Mouse (Mus musculus) myocyte (in vitro differentiated cells): ENCODE measurements around the gene Dus1l. TPM values are rescaled to one million over a fixed set of nuclear protein-coding genes. Genes with fewer than 3 reads are reported as not detected.
A peak's percentile ranks its signal among the peaks of the same experiment; 100 is the strongest.

Experiments used
- H3K27me3 ChIP-seq: one replicate; pipeline ENCODE4 v1.6.1; 2011; ENCODE audit not compliant: control insufficient read depth, insufficient read depth, insufficient read length
- H3K36me3 ChIP-seq: one replicate; pipeline ENCODE4 v1.6.1; 2011; ENCODE audit not compliant: control insufficient read depth, insufficient read depth
- H3K4me2 ChIP-seq: one replicate; pipeline ENCODE4 v1.6.1; 2011; ENCODE audit warnings: low read depth, control low read depth
- H3K4me3 ChIP-seq: one replicate; pipeline ENCODE4 v1.5.1; 2011; ENCODE audit warnings: mild to moderate bottlenecking, control low read depth, moderate library complexity
- H3K79me2 ChIP-seq: one replicate; pipeline ENCODE4 v1.6.1; 2011; ENCODE audit not compliant: control insufficient read depth, insufficient read depth
- H3ac ChIP-seq: one replicate; pipeline ENCODE4 v1.6.1; 2011; ENCODE audit not compliant: control insufficient read depth, insufficient read length
- CEBPB ChIP-seq: IDR thresholded peaks from 2 replicates; pipeline ENCODE4 v1.6.1; 2011; ENCODE audit warnings: mild to moderate bottlenecking, moderate library complexity; ENCODE audit not compliant: poor library complexity, insufficient read depth, severe bottlenecking
- E2F4 ChIP-seq: IDR thresholded peaks from one replicate; pipeline ENCODE4 v1.6.1; 2011; ENCODE audit warnings: mild to moderate bottlenecking, control low read depth, moderate library complexity; ENCODE audit not compliant: insufficient read depth
- MAX ChIP-seq: IDR thresholded peaks from one replicate; pipeline ENCODE4 v1.6.1; 2011; ENCODE audit warnings: low read depth, mild to moderate bottlenecking, control low read depth
- MYOD1 ChIP-seq, 3 experiments: IDR thresholded peaks; one replicate each; pipeline ENCODE4 v1.6.1; 2011; ENCODE audit warnings: control low read depth in 2 of 3, low read depth in 2 of 3, mild to moderate bottlenecking in 2 of 3, moderate library complexity in 1 of 3; ENCODE audit not compliant: insufficient read length in 2 of 3, control insufficient read depth in 1 of 3
- MYOG ChIP-seq, 3 experiments: IDR thresholded peaks; one replicate each; pipeline ENCODE4 v1.6.1; 2011; ENCODE audit warnings: control low read depth in 2 of 3, low read depth in 2 of 3, mild to moderate bottlenecking in 2 of 3; ENCODE audit not compliant: insufficient read length in 2 of 3, control insufficient read depth in 1 of 3, insufficient read depth in 1 of 3
- POLR2A ChIP-seq: IDR thresholded peaks from one replicate; pipeline ENCODE4 v1.6.1; 2011; ENCODE audit warnings: low read depth, mild to moderate bottlenecking, control low read depth, moderate library complexity; ENCODE audit not compliant: insufficient read length
- POLR2AphosphoS2 ChIP-seq: IDR thresholded peaks from one replicate; pipeline ENCODE4 v1.6.1; 2011; ENCODE audit warnings: low read depth, control low read depth; ENCODE audit not compliant: insufficient read length
- REST ChIP-seq: IDR thresholded peaks from one replicate; pipeline ENCODE4 v1.6.1; 2011; ENCODE audit warnings: mild to moderate bottlenecking, control low read depth, moderate library complexity; ENCODE audit not compliant: insufficient read depth, insufficient read length
- SRF ChIP-seq: IDR thresholded peaks from one replicate; pipeline ENCODE4 v1.6.1; 2011; ENCODE audit warnings: low read depth; ENCODE audit not compliant: control insufficient read depth, insufficient read length
- TCF12 ChIP-seq: IDR thresholded peaks from one replicate; pipeline ENCODE4 v1.6.1; 2011; ENCODE audit warnings: mild to moderate bottlenecking, control low read depth; ENCODE audit not compliant: poor library complexity, insufficient read depth, severe bottlenecking
- TCF3 ChIP-seq: IDR thresholded peaks from one replicate; pipeline ENCODE4 v1.6.1; 2011; ENCODE audit warnings: low read depth, control low read depth; ENCODE audit not compliant: insufficient read length
- USF1 ChIP-seq: IDR thresholded peaks from one replicate; pipeline ENCODE4 v1.6.1; 2011; ENCODE audit warnings: low read depth, mild to moderate bottlenecking, control low read depth, moderate library complexity
- polyA plus RNA-seq: library from polyadenylated mRNA; unstranded; fragments of >200 nt; fragmentation: generic; extraction: Trizol; gene quantifications from one replicate; pipeline ENCODE4 v1.2.1, GENCODE M21; 2012; ENCODE audit warnings: missing spikeins

Gene Dus1l
- polyA plus RNA-seq, 1 experiment: 58.3 TPM

DNA sequence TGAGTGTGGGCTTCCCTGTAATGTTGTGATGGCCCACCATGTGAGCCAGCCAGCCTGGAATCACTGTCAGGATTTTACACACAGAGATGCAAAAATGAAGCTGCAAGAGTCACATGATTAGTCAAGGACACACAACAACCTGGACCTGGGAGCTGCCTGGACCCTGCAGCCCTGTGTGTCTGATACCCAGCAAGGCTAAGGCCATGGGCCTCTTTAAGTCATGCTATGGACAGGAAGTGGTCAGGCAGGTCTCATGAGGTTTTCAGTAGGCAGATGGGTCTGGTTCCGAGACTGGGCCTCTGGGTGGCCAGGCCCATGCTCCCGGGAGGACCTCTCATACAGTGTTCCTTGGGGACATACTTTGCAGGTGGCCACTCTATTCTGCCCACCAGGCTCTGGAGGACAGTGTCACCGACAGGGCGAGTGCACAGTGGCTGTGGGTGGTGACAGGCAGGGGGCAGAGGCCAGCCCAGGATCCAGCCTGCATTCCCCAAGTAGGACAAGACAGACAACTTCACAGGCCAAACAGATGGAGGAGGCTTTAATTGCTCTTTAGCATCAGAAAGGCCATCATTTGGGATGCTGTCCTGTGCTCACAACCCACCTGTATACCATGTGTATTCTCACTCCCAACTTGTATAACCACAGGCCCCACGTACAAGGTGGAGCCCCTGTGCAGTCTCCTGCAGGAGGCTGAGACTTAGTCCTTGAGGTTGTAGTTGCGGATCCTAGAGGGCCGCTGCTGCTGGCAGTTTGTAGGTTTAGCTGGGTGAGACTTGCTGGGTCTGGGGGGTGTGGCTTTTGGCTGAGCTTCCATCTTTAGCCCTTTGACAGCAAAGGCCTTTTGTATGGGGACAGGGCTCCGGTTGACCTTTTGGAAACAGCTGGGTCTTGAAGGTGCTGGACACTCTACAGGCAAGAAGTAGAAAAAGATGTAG lies 30.1 kb upstream of the Dus1l start:
- Histone ChIP-seq H3K27me3 (no peaks in the 10 kb centered on the region), H3K36me3 (no peaks in the 10 kb centered on the region), H3K4me2 (no peak overlapping the region), H3ac (no peak overlapping the region), H3K4me3 (no peak overlapping the region), H3K79me2 (peaks cover 23% of the 10 kb centered on the region)
- no peak for TF ChIP-seq POLR2AphosphoS2
- TF ChIP-seq MAX: no peak
- no peak for TF ChIP-seq MYOG (IDR thresholded peaks at IDR 0.05; ENCODE audit: control insufficient read depth in 1 of 3, insufficient read depth in 1 of 3, insufficient read length in 2 of 3, low read depth in 2 of 3)
- no peak for TF ChIP-seq TCF3
- no peak for TF ChIP-seq POLR2A
- no peak for TF ChIP-seq MYOD1 (IDR thresholded peaks at IDR 0.05; ENCODE audit: control insufficient read depth in 1 of 3, insufficient read length in 2 of 3, low read depth in 2 of 3)
- no peak for TF ChIP-seq CEBPB
- TF ChIP-seq E2F4: no peak
- TF ChIP-seq REST: no peak
- no peak for TF ChIP-seq USF1
- no peak for TF ChIP-seq SRF
- TF ChIP-seq TCF12: no peak

DNA sequence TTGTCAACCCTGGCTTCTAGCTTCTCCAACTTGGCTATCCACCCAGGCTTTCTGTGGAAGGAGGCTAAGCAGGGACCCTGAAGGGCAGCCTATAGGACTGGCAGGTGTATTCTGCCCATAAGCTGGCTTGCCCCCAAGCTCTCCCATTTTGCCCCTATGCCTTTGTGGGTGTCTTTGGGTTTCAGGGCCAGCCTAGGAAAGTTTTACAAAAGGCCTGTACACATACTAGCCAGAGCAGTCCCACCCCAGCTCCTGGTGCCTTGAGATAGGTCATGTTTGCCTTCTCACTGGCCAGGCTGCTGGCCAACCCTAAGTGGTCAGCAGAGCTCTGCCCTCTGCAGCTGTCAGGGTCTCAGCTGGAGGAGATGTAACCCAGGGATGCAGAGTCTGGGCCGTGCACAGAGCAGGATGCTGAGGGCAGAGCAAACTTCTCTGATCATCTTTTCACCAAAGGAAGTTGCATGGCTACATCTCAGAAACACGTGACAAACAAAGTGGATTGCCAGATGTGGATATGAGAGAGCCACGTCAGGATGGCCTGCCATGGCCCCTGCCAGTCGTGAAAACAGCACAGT lies 29.2 kb upstream of the Dus1l start:
- H3K4me3 ChIP-seq: peak overlapping the region; percentile 60
- peaks cover 33% of the 10 kb centered on the region for H3K79me2 ChIP-seq
- peak; percentile 29 for TF ChIP-seq POLR2A
- TF ChIP-seq USF1: no peak
- TF ChIP-seq POLR2AphosphoS2: no peak
- no peak for TF ChIP-seq MAX
- TF ChIP-seq TCF3: no peak
- peak in 2 of 3 experiments; percentile 84 to 85 for TF ChIP-seq MYOD1 (IDR thresholded peaks at IDR 0.05; ENCODE audit: control insufficient read depth in 1 of 3, insufficient read length in 2 of 3, low read depth in 2 of 3)
- no peak for TF ChIP-seq SRF
- TF ChIP-seq MYOG (IDR thresholded peaks at IDR 0.05; ENCODE audit: control insufficient read depth in 1 of 3, insufficient read depth in 1 of 3, insufficient read length in 2 of 3, low read depth in 2 of 3): peak in 2 of 3 experiments; percentile 73 to 84
- TF ChIP-seq CEBPB: no peak
- TF ChIP-seq TCF12: no peak
- TF ChIP-seq E2F4: no peak
- no peak for TF ChIP-seq REST

DNA sequence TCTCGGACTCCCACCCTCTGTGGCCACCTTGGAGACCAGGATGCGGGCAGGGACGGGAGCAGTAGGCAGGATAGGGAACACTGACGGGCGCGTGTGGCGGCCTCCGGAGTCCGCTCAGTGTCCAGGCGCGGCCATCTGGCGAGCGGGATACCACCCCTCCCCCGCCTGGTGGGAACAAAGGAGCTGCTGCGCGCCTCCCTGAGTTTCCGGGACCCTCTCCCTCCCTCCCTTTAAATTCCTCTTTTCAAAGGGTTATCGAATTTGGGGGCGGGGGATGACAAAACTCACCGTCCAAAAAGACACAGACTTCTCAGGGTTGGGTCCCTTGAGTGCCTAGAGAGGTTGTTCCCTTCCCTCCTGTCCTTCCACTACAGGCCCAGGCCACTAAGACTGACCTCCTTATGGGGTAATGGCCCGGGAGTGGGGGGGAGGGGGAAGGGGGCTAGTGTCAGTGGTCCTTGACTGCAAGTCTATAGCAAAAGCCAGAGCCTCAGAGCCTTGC lies 28.6 kb upstream of the Dus1l start:
- Histone ChIP-seq H3ac (peak overlapping the region; percentile 27), H3K4me2 (peak overlapping the region; percentile 89), H3K79me2 (peaks cover 38% of the 10 kb centered on the region), H3K27me3 (no peaks in the 10 kb centered on the region), H3K4me3 (peak overlapping the region; percentile 60), H3K36me3 (no peaks in the 10 kb centered on the region)
- TF ChIP-seq USF1 (no peak), POLR2A (no peak), TCF12 (no peak), SRF (no peak), POLR2AphosphoS2 (no peak), MYOG (IDR thresholded peaks at IDR 0.05; ENCODE audit: control insufficient read depth in 1 of 3, insufficient read depth in 1 of 3, insufficient read length in 2 of 3, low read depth in 2 of 3) (no peak), REST (no peak), TCF3 (no peak), E2F4 (no peak), MAX (no peak), CEBPB (no peak), MYOD1 (IDR thresholded peaks at IDR 0.05; ENCODE audit: control insufficient read depth in 1 of 3, insufficient read length in 2 of 3, low read depth in 2 of 3) (no peak)

More for the DNA sequence above, 29.2 kb upstream of the Dus1l start:
- Histone ChIP-seq H3K36me3 (no peaks in the 10 kb centered on the region), H3K4me2 (peak overlapping the region; percentile 89), H3K27me3 (no peaks in the 10 kb centered on the region), H3ac (peak overlapping the region; percentile 27)

DNA sequence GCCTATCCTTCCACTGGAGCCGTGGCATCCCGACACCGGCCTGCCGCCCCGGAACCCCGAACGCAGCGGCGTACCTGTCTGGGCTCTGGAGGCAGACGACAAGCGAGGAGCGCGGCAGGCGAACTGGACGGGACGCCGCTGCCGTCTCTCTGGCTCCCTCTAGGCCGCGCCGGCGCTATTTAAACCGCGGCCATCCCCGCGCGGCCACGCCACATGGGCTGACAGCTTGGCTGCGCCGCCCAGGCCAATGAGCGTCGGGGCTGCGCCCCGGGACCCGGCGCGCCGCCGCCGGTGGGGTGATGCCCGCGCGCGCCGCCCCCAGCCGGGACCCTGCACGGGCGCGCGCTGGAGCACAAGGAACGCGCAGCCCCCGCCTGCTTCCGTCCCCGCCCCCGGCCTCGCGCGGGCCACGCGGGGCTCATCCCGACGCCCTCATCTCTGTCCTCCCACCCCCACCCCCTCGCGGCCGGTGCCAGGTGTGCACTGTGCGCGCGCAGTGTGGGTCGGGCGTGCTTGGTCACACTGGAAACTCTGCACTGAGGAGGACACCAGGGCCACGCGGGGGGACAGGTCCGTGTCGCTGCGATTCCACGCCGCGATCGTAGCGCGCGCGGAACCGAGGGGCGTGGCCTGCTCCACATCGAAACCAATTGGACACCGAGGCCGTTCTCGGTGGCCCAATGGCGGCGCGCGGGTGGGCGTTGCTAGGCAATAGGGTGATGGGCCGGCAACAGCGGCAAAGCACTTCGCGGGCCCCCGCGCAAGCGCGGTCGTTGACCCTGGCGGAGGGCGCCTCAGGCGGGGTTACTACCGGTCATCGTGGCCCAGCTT lies 28.0 kb upstream of the Dus1l start, which contains the start of gene Fasn:
Gene Fasn, minus strand, starts transcription at position 592 of the 831 bp plus-strand sequence.
- Histone ChIP-seq H3ac (peak within 1 kb of the TSS; percentile 27), H3K4me3 (peak within 1 kb of the TSS; percentile 60), H3K27me3 (no peaks in the 10 kb centered on the region), H3K36me3 (peaks cover 5% of the 10 kb centered on the region), H3K4me2 (peak within 1 kb of the TSS; percentile 89), H3K79me2 (peaks cover 45% of the 10 kb centered on the region)
- TF ChIP-seq MYOD1 (IDR thresholded peaks at IDR 0.05; ENCODE audit: control insufficient read depth in 1 of 3, insufficient read length in 2 of 3, low read depth in 2 of 3) (peak in 2 of 3 experiments; percentile 27 to 38), TCF3 (peak; percentile 43), USF1 (no peak), POLR2A (peak; percentile 99), MYOG (IDR thresholded peaks at IDR 0.05; ENCODE audit: control insufficient read depth in 1 of 3, insufficient read depth in 1 of 3, insufficient read length in 2 of 3, low read depth in 2 of 3) (peak in 1 of 3 experiments; percentile 31), POLR2AphosphoS2 (peak; percentile 99), SRF (peak; percentile 34), E2F4 (peak; percentile 37), REST (peak; percentile 67), TCF12 (no peak), MAX (no peak), CEBPB (no peak)
